Mouse (Mus musculus): ENCODE results near the gene Gnai2. TPM values are rescaled to one million over a fixed set of nuclear protein-coding genes. Genes with fewer than 3 reads are reported as not detected.

Gnai2 gene
- total and polyA plus RNA-seq, 2 experiments from 2014 or later = 223 to 287 TPM

GRCm38 (mm10) chr9:107612191-107612944, 22.8 kb downstream of the Gnai2 start:
- no peaks in the 10 kb centered on the region for H3K9me3 ChIP-seq (ENCODE audit: low read length)
- ATAC-seq = peak; percentile 96
- H3K27me3 ChIP-seq (ENCODE audit: insufficient read depth, low read length) = no peaks in the 10 kb centered on the region
- H3K4me2 ChIP-seq (ENCODE audit: low read depth) = peak overlapping the region; percentile 62
- 3% methylated on average over 38 of the region's 48 CpGs for WGBS
- H3K9ac ChIP-seq = peak overlapping the region; percentile 72
- 0 out of 2 replicates have a peak, but pooled peaks cover 10% of the 10 kb centered on the region for H3K4me1 ChIP-seq (ENCODE audit: insufficient read depth)
- peak overlapping the region; percentile 33 for H3K4me3 ChIP-seq (ENCODE audit: low read depth, low read length)
- TF ChIP-seq CTCF (IDR thresholded peaks at IDR 0.05; ENCODE audit: low read depth) = peak; percentile 98
- peak; percentile 98 for DNase-seq
- H3K36me3 ChIP-seq (ENCODE audit: insufficient read depth) = peaks cover 35% of the 10 kb centered on the region
- peak overlapping the region; percentile 97 for H3K27ac ChIP-seq (ENCODE audit: low read depth, low read length)

- peak overlapping the region; percentile 72 for H3K9ac ChIP-seq
- peak overlapping the region; percentile 62 for H3K4me2 ChIP-seq (ENCODE audit: low read depth)
- peaks cover 29% of the 10 kb centered on the region for H3K36me3 ChIP-seq (ENCODE audit: insufficient read depth)
- peak overlapping the region; percentile 97 for H3K27ac ChIP-seq (ENCODE audit: low read depth, low read length)
- WGBS = 57% methylated on average over 6 of the region's 6 CpGs
- peak; percentile 25 for DNase-seq
- ATAC-seq = no peak
- no peaks in the 10 kb centered on the region for H3K9me3 ChIP-seq (ENCODE audit: low read length)
- H3K4me1 ChIP-seq (ENCODE audit: insufficient read depth) = 0 out of 2 replicates have a peak, but pooled peaks cover 10% of the 10 kb centered on the region
- no peak overlapping the region for H3K4me3 ChIP-seq (ENCODE audit: low read depth, low read length)
- TF ChIP-seq CTCF (IDR thresholded peaks at IDR 0.05; ENCODE audit: low read depth) = no peak
- no peaks in the 10 kb centered on the region for H3K27me3 ChIP-seq (ENCODE audit: insufficient read depth, low read length)
These were observed 23.5 kb downstream of the Gnai2 start for GRCm38 (mm10) chr9:107611456-107612190.

- Histone ChIP-seq H3K36me3 (ENCODE audit: insufficient read depth) (peaks cover 7% of the 10 kb centered on the region; the same call in 1 of the 2 replicates), H3K4me1 (ENCODE audit: insufficient read depth) (0 out of 2 replicates have a peak, but pooled peaks cover 10% of the 10 kb centered on the region), H3K4me3 (ENCODE audit: low read depth, low read length) (no peak overlapping the region), H3K9ac (no peak overlapping the region), H3K9me3 (ENCODE audit: low read length) (no peaks in the 10 kb centered on the region), H3K27ac (ENCODE audit: low read depth, low read length) (no peak overlapping the region), H3K4me2 (ENCODE audit: low read depth) (no peak overlapping the region), H3K27me3 (ENCODE audit: insufficient read depth, low read length) (no peaks in the 10 kb centered on the region)
- DNase-seq (no peak), ATAC-seq (no peak)
- TF ChIP-seq CTCF (IDR thresholded peaks at IDR 0.05; ENCODE audit: low read depth) = no peak
- WGBS = 67% methylated on average over 4 of the region's 4 CpGs
These were observed 25.7 kb downstream of the Gnai2 start for GRCm38 (mm10) chr9:107609433-107609830.

GRCm38 (mm10) chr9:107608741-107609432, 26.3 kb downstream of the Gnai2 start, which contains the start of gene Sema3b:
TSS of gene Sema3b (minus strand) at chr9:107609229.
- no peaks in the 10 kb centered on the region for H3K27me3 ChIP-seq (ENCODE audit: insufficient read depth, low read length)
- H3K4me2 ChIP-seq (ENCODE audit: low read depth) = no peak within 1 kb of the TSS
- no peak within 1 kb of the TSS for H3K4me3 ChIP-seq (ENCODE audit: low read depth, low read length)
- 0 out of 2 replicates have a peak, but pooled peaks cover 10% of the 10 kb centered on the region for H3K4me1 ChIP-seq (ENCODE audit: insufficient read depth)
- H3K27ac ChIP-seq (ENCODE audit: low read depth, low read length) = no peak within 1 kb of the TSS
- no peak for TF ChIP-seq CTCF (IDR thresholded peaks at IDR 0.05; ENCODE audit: low read depth)
- H3K9me3 ChIP-seq (ENCODE audit: low read length) = no peaks in the 10 kb centered on the region
- H3K36me3 ChIP-seq (ENCODE audit: insufficient read depth) = peaks cover 2% of the 10 kb centered on the region; the same call in 1 of the 2 replicates
- whole genome bisulfite sequencing = 42% methylated on average over 12 of the region's 12 CpGs
- no peak within 1 kb of the TSS for H3K9ac ChIP-seq
- DNase-seq (no peak), ATAC-seq (no peak)

- no peaks in the 10 kb centered on the region for H3K9me3 ChIP-seq (ENCODE audit: low read length)
- no peaks in the 10 kb centered on the region for H3K36me3 ChIP-seq (ENCODE audit: insufficient read depth)
- ATAC-seq (no peak), DNase-seq (no peak)
- H3K4me1 ChIP-seq (ENCODE audit: insufficient read depth) = 0 out of 2 replicates have a peak, but pooled peaks cover 10% of the 10 kb centered on the region
- H3K4me2 ChIP-seq (ENCODE audit: low read depth) = no peak overlapping the region
- H3K27ac ChIP-seq (ENCODE audit: low read depth, low read length) = no peak overlapping the region
- H3K27me3 ChIP-seq (ENCODE audit: insufficient read depth, low read length) = no peaks in the 10 kb centered on the region
- no peak overlapping the region for H3K9ac ChIP-seq
- 55% methylated on average over 9 of the region's 9 CpGs for WGBS
- H3K4me3 ChIP-seq (ENCODE audit: low read depth, low read length) = no peak overlapping the region
- TF ChIP-seq CTCF (IDR thresholded peaks at IDR 0.05; ENCODE audit: low read depth) = no peak
These were observed 27.4 kb downstream of the Gnai2 start for GRCm38 (mm10) chr9:107607653-107608245.

- H3K4me1 ChIP-seq (ENCODE audit: insufficient read depth) = 0 out of 2 replicates have a peak, but pooled peaks cover 8% of the 10 kb centered on the region
- H3K27ac ChIP-seq (ENCODE audit: low read depth, low read length) = no peak overlapping the region
- no peaks in the 10 kb centered on the region for H3K27me3 ChIP-seq (ENCODE audit: insufficient read depth, low read length)
- no peak overlapping the region for H3K4me2 ChIP-seq (ENCODE audit: low read depth)
- H3K4me3 ChIP-seq (ENCODE audit: low read depth, low read length) = no peak overlapping the region
- ATAC-seq (no peak), DNase-seq (no peak)
- no peaks in the 10 kb centered on the region for H3K9me3 ChIP-seq (ENCODE audit: low read length)
- WGBS = 71% methylated on average over 2 of the region's 2 CpGs
- no peak for TF ChIP-seq CTCF (IDR thresholded peaks at IDR 0.05; ENCODE audit: low read depth)
- H3K36me3 ChIP-seq (ENCODE audit: insufficient read depth) = no peaks in the 10 kb centered on the region
- H3K9ac ChIP-seq = no peak overlapping the region
These were observed 28.1 kb downstream of the Gnai2 start for GRCm38 (mm10) chr9:107607036-107607435.

Data from forebrain, postnatal 0 days (tissue).